Mouse (Mus musculus): ENCODE measurements around the gene Olfr1245. TPM values are rescaled to one million over a fixed set of nuclear protein-coding genes. Genes with fewer than 3 reads are reported as not detected.
"Not testable (repeated sequence)": the region's sequence is repeated elsewhere in the genome, so short reads cannot be mapped to it uniquely, and the experiment has no call there.

Gene Olfr1245
- polyA plus RNA-seq (2014; fragmentation: Nextera tagmentation; extraction: Ambion mirVana) = not detected in 2 replicates

- Histone ChIP-seq H3K27ac (replicated peaks in 1 of 2; ENCODE audit: control insufficient read depth in 1 of 2, insufficient read depth in 1 of 2, low read depth in 2 of 2, low read length in 2 of 2) (no peak within 1 kb of the TSS), H3K36me3 (ENCODE audit: control insufficient read depth, insufficient read depth, low read length) (no peaks in the 10 kb centered on the region), H3K4me2 (ENCODE audit: low read length) (no peak within 1 kb of the TSS), H3K27me3 (ENCODE audit: control insufficient read depth, insufficient read depth, low read length) (no peaks in the 10 kb centered on the region), H3K4me3 (ENCODE audit: control insufficient read depth in 1 of 2, insufficient read depth in 1 of 2, low read depth in 1 of 2, low read length in 2 of 2) (no peak within 1 kb of the TSS), H3K9ac (ENCODE audit: low read length) (no peak within 1 kb of the TSS), H3K9me3 (ENCODE audit: control insufficient read depth, low read length) (peaks cover 5% of the 10 kb centered on the region; the same call in 1 of the 2 replicates), H3K4me1 (ENCODE audit: control insufficient read depth in 2 of 2, insufficient read depth in 2 of 2, low read length in 2 of 2) (no peaks in the 10 kb centered on the region)
- WGBS = 75% methylated on average over 1 of the region's 1 CpGs
- no peak for ATAC-seq (ENCODE audit: insufficient number of reproducible peaks, insufficient read depth, low FRiP score, low read depth)
Observed at GRCm38 (mm10) chr2:89578347-89578746, at the start of gene Olfr1245. Olfr1245 (minus strand) TSS chr2:89578447.

GRCm38 (mm10) chr2:89618145-89618544 is 39.9 kb upstream of the Olfr1245 start, which contains the start of gene Olfr1248:
Olfr1248 (minus strand) TSS chr2:89618245.
- not testable (repeated sequence) for ATAC-seq (ENCODE audit: insufficient number of reproducible peaks, insufficient read depth, low FRiP score, low read depth); H3K27me3 ChIP-seq (ENCODE audit: control insufficient read depth, insufficient read depth, low read length); H3K27ac ChIP-seq (replicated peaks in 1 of 2; ENCODE audit: control insufficient read depth in 1 of 2, insufficient read depth in 1 of 2, low read depth in 2 of 2, low read length in 2 of 2); H3K4me2 ChIP-seq (ENCODE audit: low read length); H3K9ac ChIP-seq (ENCODE audit: low read length); H3K9me3 ChIP-seq (ENCODE audit: control insufficient read depth, low read length); H3K4me3 ChIP-seq (ENCODE audit: control insufficient read depth in 1 of 2, insufficient read depth in 1 of 2, low read depth in 1 of 2, low read length in 2 of 2); H3K4me1 ChIP-seq (ENCODE audit: control insufficient read depth in 2 of 2, insufficient read depth in 2 of 2, low read length in 2 of 2); H3K36me3 ChIP-seq (ENCODE audit: control insufficient read depth, insufficient read depth, low read length)
- WGBS = 84% methylated on average over 1 of the region's 1 CpGs

GRCm38 (mm10) chr2:89614030-89614429 is 35.8 kb upstream of the Olfr1245 start, which contains the start of gene Olfr1247:
Olfr1247 (minus strand) TSS chr2:89614130.
- no peak for ATAC-seq (ENCODE audit: insufficient number of reproducible peaks, insufficient read depth, low FRiP score, low read depth)
- H3K9ac ChIP-seq (ENCODE audit: low read length) = no peak within 1 kb of the TSS
- no peaks in the 10 kb centered on the region for H3K4me1 ChIP-seq (ENCODE audit: control insufficient read depth in 2 of 2, insufficient read depth in 2 of 2, low read length in 2 of 2)
- H3K4me2 ChIP-seq (ENCODE audit: low read length) = no peak within 1 kb of the TSS
- no peak within 1 kb of the TSS for H3K4me3 ChIP-seq (ENCODE audit: control insufficient read depth in 1 of 2, insufficient read depth in 1 of 2, low read depth in 1 of 2, low read length in 2 of 2)
- H3K36me3 ChIP-seq (ENCODE audit: control insufficient read depth, insufficient read depth, low read length) = no peaks in the 10 kb centered on the region
- 85% methylated on average over 2 of the region's 2 CpGs for WGBS
- no peak within 1 kb of the TSS for H3K27ac ChIP-seq (replicated peaks in 1 of 2; ENCODE audit: control insufficient read depth in 1 of 2, insufficient read depth in 1 of 2, low read depth in 2 of 2, low read length in 2 of 2)
- no peaks in the 10 kb centered on the region for H3K27me3 ChIP-seq (ENCODE audit: control insufficient read depth, insufficient read depth, low read length)
- no peaks in the 10 kb centered on the region for H3K9me3 ChIP-seq (ENCODE audit: control insufficient read depth, low read length)

GRCm38 (mm10) chr2:89593057-89593456 is 14.8 kb upstream of the Olfr1245 start, which contains the start of gene Olfr1246:
Olfr1246 (minus strand) TSS chr2:89593157.
- Histone ChIP-seq H3K36me3 (ENCODE audit: control insufficient read depth, insufficient read depth, low read length) (no peaks in the 10 kb centered on the region), H3K4me2 (ENCODE audit: low read length) (no peak within 1 kb of the TSS), H3K9me3 (ENCODE audit: control insufficient read depth, low read length) (no peaks in the 10 kb centered on the region), H3K4me1 (ENCODE audit: control insufficient read depth in 2 of 2, insufficient read depth in 2 of 2, low read length in 2 of 2) (no peaks in the 10 kb centered on the region), H3K27me3 (ENCODE audit: control insufficient read depth, insufficient read depth, low read length) (no peaks in the 10 kb centered on the region), H3K4me3 (ENCODE audit: control insufficient read depth in 1 of 2, insufficient read depth in 1 of 2, low read depth in 1 of 2, low read length in 2 of 2) (no peak within 1 kb of the TSS), H3K27ac (replicated peaks in 1 of 2; ENCODE audit: control insufficient read depth in 1 of 2, insufficient read depth in 1 of 2, low read depth in 2 of 2, low read length in 2 of 2) (no peak within 1 kb of the TSS), H3K9ac (ENCODE audit: low read length) (no peak within 1 kb of the TSS)
- WGBS = 62% methylated on average over 2 of the region's 2 CpGs
- no peak for ATAC-seq (ENCODE audit: insufficient number of reproducible peaks, insufficient read depth, low FRiP score, low read depth)

GRCm38 (mm10) chr2:89562706-89563105 is 15.5 kb downstream of the Olfr1245 start:
- H3K36me3 ChIP-seq (ENCODE audit: control insufficient read depth, insufficient read depth, low read length); H3K27me3 ChIP-seq (ENCODE audit: control insufficient read depth, insufficient read depth, low read length); H3K9me3 ChIP-seq (ENCODE audit: control insufficient read depth, low read length); H3K4me3 ChIP-seq (ENCODE audit: control insufficient read depth in 1 of 2, insufficient read depth in 1 of 2, low read depth in 1 of 2, low read length in 2 of 2); H3K27ac ChIP-seq (replicated peaks in 1 of 2; ENCODE audit: control insufficient read depth in 1 of 2, insufficient read depth in 1 of 2, low read depth in 2 of 2, low read length in 2 of 2); ATAC-seq (ENCODE audit: insufficient number of reproducible peaks, insufficient read depth, low FRiP score, low read depth); H3K9ac ChIP-seq (ENCODE audit: low read length); H3K4me1 ChIP-seq (ENCODE audit: control insufficient read depth in 2 of 2, insufficient read depth in 2 of 2, low read length in 2 of 2); H3K4me2 ChIP-seq (ENCODE audit: low read length): not testable (repeated sequence)
- WGBS = 53% methylated on average over 2 of the region's 2 CpGs

GRCm38 (mm10) chr2:89544516-89544915 is 33.7 kb downstream of the Olfr1245 start:
- Histone ChIP-seq H3K36me3 (ENCODE audit: control insufficient read depth, insufficient read depth, low read length) (no peaks in the 10 kb centered on the region), H3K27me3 (ENCODE audit: control insufficient read depth, insufficient read depth, low read length) (no peaks in the 10 kb centered on the region), H3K9ac (ENCODE audit: low read length) (no peak overlapping the region), H3K4me2 (ENCODE audit: low read length) (no peak overlapping the region), H3K27ac (replicated peaks in 1 of 2; ENCODE audit: control insufficient read depth in 1 of 2, insufficient read depth in 1 of 2, low read depth in 2 of 2, low read length in 2 of 2) (no peak overlapping the region), H3K9me3 (ENCODE audit: control insufficient read depth, low read length) (no peaks in the 10 kb centered on the region), H3K4me3 (ENCODE audit: control insufficient read depth in 1 of 2, insufficient read depth in 1 of 2, low read depth in 1 of 2, low read length in 2 of 2) (no peak overlapping the region), H3K4me1 (ENCODE audit: control insufficient read depth in 2 of 2, insufficient read depth in 2 of 2, low read length in 2 of 2) (no peaks in the 10 kb centered on the region)
- no peak for ATAC-seq (ENCODE audit: insufficient number of reproducible peaks, insufficient read depth, low FRiP score, low read depth)
- 40% methylated on average over 2 of the region's 2 CpGs for WGBS

GRCm38 (mm10) chr2:89539923-89540322 is 38.3 kb downstream of the Olfr1245 start:
- WGBS = 59% methylated on average over 1 of the region's 1 CpGs
- no peak for ATAC-seq (ENCODE audit: insufficient number of reproducible peaks, insufficient read depth, low FRiP score, low read depth)
- H3K4me3 ChIP-seq (ENCODE audit: control insufficient read depth in 1 of 2, insufficient read depth in 1 of 2, low read depth in 1 of 2, low read length in 2 of 2) = no peak overlapping the region
- H3K9ac ChIP-seq (ENCODE audit: low read length) = no peak overlapping the region
- no peaks in the 10 kb centered on the region for H3K27me3 ChIP-seq (ENCODE audit: control insufficient read depth, insufficient read depth, low read length)
- no peaks in the 10 kb centered on the region for H3K9me3 ChIP-seq (ENCODE audit: control insufficient read depth, low read length)
- no peak overlapping the region for H3K27ac ChIP-seq (replicated peaks in 1 of 2; ENCODE audit: control insufficient read depth in 1 of 2, insufficient read depth in 1 of 2, low read depth in 2 of 2, low read length in 2 of 2)
- no peaks in the 10 kb centered on the region for H3K36me3 ChIP-seq (ENCODE audit: control insufficient read depth, insufficient read depth, low read length)
- H3K4me1 ChIP-seq (ENCODE audit: control insufficient read depth in 2 of 2, insufficient read depth in 2 of 2, low read length in 2 of 2) = no peaks in the 10 kb centered on the region
- H3K4me2 ChIP-seq (ENCODE audit: low read length) = no peak overlapping the region

GRCm38 (mm10) chr2:89531387-89531786 is 46.9 kb downstream of the Olfr1245 start, which contains the start of gene Olfr1243:
Olfr1243 (minus strand) TSS chr2:89531487.
- Histone ChIP-seq H3K27me3 (ENCODE audit: control insufficient read depth, insufficient read depth, low read length) (no peaks in the 10 kb centered on the region), H3K9me3 (ENCODE audit: control insufficient read depth, low read length) (no peaks in the 10 kb centered on the region), H3K9ac (ENCODE audit: low read length) (no peak within 1 kb of the TSS), H3K4me1 (ENCODE audit: control insufficient read depth in 2 of 2, insufficient read depth in 2 of 2, low read length in 2 of 2) (no peaks in the 10 kb centered on the region), H3K4me2 (ENCODE audit: low read length) (no peak within 1 kb of the TSS), H3K27ac (replicated peaks in 1 of 2; ENCODE audit: control insufficient read depth in 1 of 2, insufficient read depth in 1 of 2, low read depth in 2 of 2, low read length in 2 of 2) (no peak within 1 kb of the TSS), H3K4me3 (ENCODE audit: control insufficient read depth in 1 of 2, insufficient read depth in 1 of 2, low read depth in 1 of 2, low read length in 2 of 2) (no peak within 1 kb of the TSS), H3K36me3 (ENCODE audit: control insufficient read depth, insufficient read depth, low read length) (no peaks in the 10 kb centered on the region)
- WGBS = 71% methylated on average over 1 of the region's 1 CpGs
- no peak for ATAC-seq (ENCODE audit: insufficient number of reproducible peaks, insufficient read depth, low FRiP score, low read depth)
